Mouse (Mus musculus): ENCODE data around the gene Ucn2. TPM values are rescaled to one million over a fixed set of nuclear protein-coding genes. Genes with fewer than 3 reads are reported as not detected.

Ucn2 gene
- polyA plus RNA-seq (2016; fragmentation: Nextera tagmentation; extraction: Ambion mirVana): not detected in 2 replicates

DNA sequence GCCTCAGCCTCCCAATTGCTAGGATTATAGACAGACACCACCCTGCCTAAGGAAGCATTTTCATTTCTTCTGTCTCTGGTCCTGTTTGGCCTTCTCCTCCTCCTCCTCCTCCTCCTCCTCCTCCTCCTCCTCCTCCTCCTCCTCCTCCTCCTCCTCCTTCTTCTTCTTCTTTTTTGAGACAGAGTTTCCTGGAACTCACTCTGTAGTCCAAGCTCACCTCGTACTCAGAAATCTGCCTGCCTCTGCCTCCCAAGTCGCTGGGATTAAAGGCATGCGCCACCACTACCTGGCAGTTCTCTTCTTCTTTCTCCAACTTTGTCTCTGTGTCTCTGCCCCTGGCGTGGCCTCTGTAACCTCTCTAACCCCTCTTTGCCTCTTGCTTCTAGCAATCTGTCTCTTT is at the start of gene Ucn2:
Gene Ucn2 (plus strand): TSS at position 301 of the 400 bp plus-strand sequence.
- Histone ChIP-seq H3K27ac (no peak within 1 kb of the TSS), H3K9me3 (replicated peaks) (no peaks in the 10 kb centered on the region), H3K27me3 (no peaks in the 10 kb centered on the region), H3K9ac (no peak within 1 kb of the TSS), H3K4me2 (replicated peaks) (no peak within 1 kb of the TSS), H3K4me3 (no peak within 1 kb of the TSS), H3K36me3 (no peaks in the 10 kb centered on the region), H3K4me1 (0 out of 2 replicates have a peak, but pooled peaks cover 4% of the 10 kb centered on the region)
- WGBS: 79% methylated on average over 4 of the region's 4 CpGs
- no peak for ATAC-seq (ENCODE audit: low FRiP score)

GRCm38 (mm10) chr9:108936418-108937364 is 49.1 kb upstream of the Ucn2 start, which contains the start of gene Uqcrc1:
Gene Uqcrc1 (plus strand): TSS chr9:108936633.
- peaks cover 29% of the 10 kb centered on the region for H3K36me3 ChIP-seq
- peak within 1 kb of the TSS; percentile 64; the same call in 1 of the 2 replicates for H3K27ac ChIP-seq
- 1% methylated on average over 57 of the region's 58 CpGs for WGBS
- H3K9me3 ChIP-seq (replicated peaks): no peaks in the 10 kb centered on the region
- H3K4me1 ChIP-seq: peaks cover 7% of the 10 kb centered on the region
- peak within 1 kb of the TSS; percentile 93 for H3K9ac ChIP-seq
- ATAC-seq (ENCODE audit: low FRiP score): peak; percentile 90
- H3K27me3 ChIP-seq: no peaks in the 10 kb centered on the region
- H3K4me3 ChIP-seq: peak within 1 kb of the TSS; percentile 94
- H3K4me2 ChIP-seq (replicated peaks): peak within 1 kb of the TSS; percentile 90

GRCm38 (mm10) chr9:108945111-108945510 is 40.7 kb upstream of the Ucn2 start:
- WGBS: 81% methylated on average over 9 of the region's 9 CpGs
- no peak for ATAC-seq (ENCODE audit: low FRiP score)
- Histone ChIP-seq H3K4me2 (replicated peaks) (no peak overlapping the region), H3K9me3 (replicated peaks) (no peaks in the 10 kb centered on the region), H3K36me3 (peaks cover 92% of the 10 kb centered on the region), H3K27ac (no peak overlapping the region), H3K9ac (no peak overlapping the region), H3K4me1 (peaks cover 10% of the 10 kb centered on the region; the same call in 1 of the 2 replicates), H3K4me3 (no peak overlapping the region), H3K27me3 (no peaks in the 10 kb centered on the region)

GRCm38 (mm10) chr9:108945608-108946007 is 40.2 kb upstream of the Ucn2 start:
- Histone ChIP-seq H3K9ac (no peak overlapping the region), H3K4me1 (peaks cover 10% of the 10 kb centered on the region; the same call in 1 of the 2 replicates), H3K27me3 (no peaks in the 10 kb centered on the region), H3K4me2 (replicated peaks) (no peak overlapping the region), H3K4me3 (no peak overlapping the region), H3K27ac (no peak overlapping the region), H3K9me3 (replicated peaks) (no peaks in the 10 kb centered on the region), H3K36me3 (peaks cover 93% of the 10 kb centered on the region)
- 88% methylated on average over 5 of the region's 5 CpGs for WGBS
- ATAC-seq (ENCODE audit: low FRiP score): no peak

DNA sequence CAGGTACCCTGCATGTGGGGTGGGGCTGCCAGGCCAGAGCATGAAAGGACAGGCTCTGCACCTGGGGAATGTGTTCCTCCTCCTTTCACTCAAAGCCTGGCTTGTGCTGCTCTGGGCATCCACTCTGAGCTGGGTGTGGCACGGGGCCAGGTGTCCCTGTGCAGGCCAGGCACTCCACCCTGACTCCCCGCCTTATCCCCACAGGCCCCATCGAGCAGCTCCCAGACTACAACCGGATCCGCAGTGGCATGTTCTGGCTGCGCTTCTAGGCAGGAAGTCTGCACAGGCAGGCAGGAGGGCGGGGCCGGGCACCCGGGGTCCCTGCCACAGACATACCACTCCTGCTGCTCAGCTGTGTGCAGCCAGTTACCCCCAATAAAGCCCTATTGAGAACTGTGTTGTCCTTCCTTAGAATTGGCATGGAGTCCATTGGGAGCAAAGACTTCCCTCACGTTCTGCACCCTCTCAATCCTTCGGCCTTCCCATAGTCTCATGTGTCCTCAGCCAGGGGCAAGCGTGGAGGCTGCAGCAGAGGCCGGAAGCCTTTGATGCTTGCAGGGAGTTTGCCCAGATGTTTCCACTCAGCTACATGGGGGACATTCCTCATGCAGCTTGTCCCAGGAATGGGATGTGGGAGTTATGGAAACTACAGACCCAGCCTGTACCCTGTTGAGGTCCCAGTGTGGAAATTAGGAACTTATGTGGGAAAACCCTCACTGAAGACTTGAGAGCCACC is 36.4 kb upstream of the Ucn2 start:
- H3K27me3 ChIP-seq: peaks cover 23% of the 10 kb centered on the region
- H3K9me3 ChIP-seq (replicated peaks): no peaks in the 10 kb centered on the region
- 63% methylated on average over 13 of the region's 13 CpGs for WGBS
- no peak overlapping the region for H3K4me2 ChIP-seq (replicated peaks)
- no peak overlapping the region for H3K27ac ChIP-seq
- no peak for ATAC-seq (ENCODE audit: low FRiP score)
- no peak overlapping the region for H3K4me3 ChIP-seq
- H3K36me3 ChIP-seq: peaks cover 68% of the 10 kb centered on the region
- peaks cover 13% of the 10 kb centered on the region; the same call in 1 of the 2 replicates for H3K4me1 ChIP-seq
- H3K9ac ChIP-seq: no peak overlapping the region

- no peak for ATAC-seq (ENCODE audit: low FRiP score)
- 80% methylated on average over 9 of the region's 9 CpGs for WGBS
- Histone ChIP-seq H3K9ac (no peak overlapping the region), H3K9me3 (replicated peaks) (no peaks in the 10 kb centered on the region), H3K27me3 (peaks cover 25% of the 10 kb centered on the region), H3K27ac (no peak overlapping the region), H3K4me2 (replicated peaks) (no peak overlapping the region), H3K36me3 (peaks cover 60% of the 10 kb centered on the region), H3K4me3 (no peak overlapping the region), H3K4me1 (peaks cover 13% of the 10 kb centered on the region; the same call in 1 of the 2 replicates)
These were observed 35.7 kb upstream of the Ucn2 start for GRCm38 (mm10) chr9:108949967-108950728.

DNA sequence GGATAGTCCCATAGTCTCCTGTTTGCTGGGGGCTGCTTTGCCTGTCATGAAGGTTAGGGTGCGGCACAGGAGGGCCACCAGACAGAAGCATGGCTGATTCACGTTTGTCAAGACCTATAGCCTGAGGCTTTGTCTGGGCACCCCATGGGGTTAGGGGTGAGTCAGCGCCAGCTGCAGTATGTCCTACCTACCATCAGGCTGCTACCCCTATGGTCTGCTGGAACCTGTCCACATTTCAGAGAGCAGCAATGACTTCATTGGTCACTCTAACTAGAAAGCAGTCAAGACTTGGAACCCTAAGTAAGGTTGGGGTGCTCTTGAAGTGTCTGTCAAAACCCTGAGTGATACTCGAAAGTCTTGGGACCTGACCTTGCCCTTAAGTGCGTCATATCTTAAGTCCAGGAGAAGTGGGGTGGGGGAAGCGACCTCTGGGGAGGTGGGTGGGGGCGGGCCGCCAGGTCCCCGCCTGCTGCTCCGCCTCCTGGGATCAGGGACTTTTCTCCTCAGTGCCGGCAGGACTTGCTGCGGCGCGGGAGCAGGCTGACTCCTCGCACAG is 32.7 kb upstream of the Ucn2 start, which contains the start of gene Col7a1:
Gene Col7a1 (plus strand): TSS at position 506 of the 556 bp plus-strand sequence.
- Histone ChIP-seq H3K27ac (no peak within 1 kb of the TSS), H3K4me2 (replicated peaks) (peak within 1 kb of the TSS; percentile 27), H3K36me3 (peaks cover 30% of the 10 kb centered on the region), H3K9ac (no peak within 1 kb of the TSS), H3K4me1 (peaks cover 13% of the 10 kb centered on the region; the same call in 1 of the 2 replicates), H3K27me3 (peaks cover 25% of the 10 kb centered on the region), H3K4me3 (no peak within 1 kb of the TSS; the same call in 1 of the 2 replicates), H3K9me3 (replicated peaks) (no peaks in the 10 kb centered on the region)
- 10% methylated on average over 15 of the region's 15 CpGs for WGBS
- ATAC-seq (ENCODE audit: low FRiP score): no peak

GRCm38 (mm10) chr9:108955241-108955640 is 30.6 kb upstream of the Ucn2 start:
- H3K9me3 ChIP-seq (replicated peaks): no peaks in the 10 kb centered on the region
- peaks cover 3% of the 10 kb centered on the region; the same call in 1 of the 2 replicates for H3K4me1 ChIP-seq
- ATAC-seq (ENCODE audit: low FRiP score): no peak
- peaks cover 9% of the 10 kb centered on the region; the same call in 1 of the 2 replicates for H3K36me3 ChIP-seq
- peaks cover 25% of the 10 kb centered on the region for H3K27me3 ChIP-seq
- no peak overlapping the region for H3K4me3 ChIP-seq
- no peak overlapping the region for H3K9ac ChIP-seq
- H3K27ac ChIP-seq: no peak overlapping the region
- 93% methylated on average over 11 of the region's 11 CpGs for WGBS
- H3K4me2 ChIP-seq (replicated peaks): no peak overlapping the region

DNA sequence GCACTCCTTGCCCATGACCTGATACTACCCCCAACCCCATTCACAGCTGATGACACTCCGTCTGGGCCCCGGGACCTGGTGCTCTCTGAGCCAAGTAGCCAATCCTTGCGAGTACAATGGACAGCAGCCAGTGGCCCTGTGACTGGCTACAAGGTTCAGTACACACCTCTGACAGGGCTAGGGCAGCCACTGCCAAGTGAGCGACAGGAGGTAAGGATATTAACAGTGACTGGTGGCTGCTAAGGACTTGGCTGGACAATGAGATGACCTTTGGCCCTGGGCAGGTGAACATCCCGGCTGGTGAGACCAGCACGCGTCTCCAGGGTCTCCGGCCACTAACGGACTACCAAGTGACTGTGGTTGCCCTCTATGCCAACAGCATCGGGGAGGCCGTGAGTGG is 30.0 kb upstream of the Ucn2 start:
- no peak overlapping the region for H3K27ac ChIP-seq
- 88% methylated on average over 11 of the region's 11 CpGs for WGBS
- no peaks in the 10 kb centered on the region for H3K9me3 ChIP-seq (replicated peaks)
- H3K4me1 ChIP-seq: peaks cover 3% of the 10 kb centered on the region; the same call in 1 of the 2 replicates
- no peak for ATAC-seq (ENCODE audit: low FRiP score)
- H3K36me3 ChIP-seq: peaks cover 4% of the 10 kb centered on the region; the same call in 1 of the 2 replicates
- peaks cover 25% of the 10 kb centered on the region for H3K27me3 ChIP-seq
- H3K9ac ChIP-seq: no peak overlapping the region
- no peak overlapping the region for H3K4me3 ChIP-seq
- no peak overlapping the region for H3K4me2 ChIP-seq (replicated peaks)

- no peak overlapping the region for H3K4me3 ChIP-seq
- no peaks in the 10 kb centered on the region for H3K36me3 ChIP-seq
- no peak for ATAC-seq (ENCODE audit: low FRiP score)
- H3K27ac ChIP-seq: no peak overlapping the region
- no peaks in the 10 kb centered on the region for H3K27me3 ChIP-seq
- no peak overlapping the region for H3K4me2 ChIP-seq (replicated peaks)
- no peaks in the 10 kb centered on the region for H3K9me3 ChIP-seq (replicated peaks)
- H3K9ac ChIP-seq: no peak overlapping the region
- WGBS: 67% methylated on average over 3 of the region's 3 CpGs
- H3K4me1 ChIP-seq: no peaks in the 10 kb centered on the region
These were observed 22.2 kb upstream of the Ucn2 start for GRCm38 (mm10) chr9:108963577-108963976.

GRCm38 (mm10) chr9:108964338-108964737 is 21.5 kb upstream of the Ucn2 start:
- no peak for ATAC-seq (ENCODE audit: low FRiP score)
- Histone ChIP-seq H3K9ac (no peak overlapping the region), H3K9me3 (replicated peaks) (no peaks in the 10 kb centered on the region), H3K4me2 (replicated peaks) (no peak overlapping the region), H3K27ac (no peak overlapping the region), H3K36me3 (no peaks in the 10 kb centered on the region), H3K4me3 (no peak overlapping the region), H3K4me1 (no peaks in the 10 kb centered on the region), H3K27me3 (no peaks in the 10 kb centered on the region)
- WGBS: 85% methylated on average over 6 of the region's 6 CpGs

Data from hindbrain, embryonic 12.5 days (tissue).